Mouse (Mus musculus) ES-E14 (cell line): ENCODE results near the gene Dnase2a. TPM values are rescaled to one million over a fixed set of nuclear protein-coding genes. Genes with fewer than 3 reads are reported as not detected.

Source experiments
- DNase-seq: peaks from one replicate; pipeline ENCODE4 v3.0.0-alpha.2; 2013; ENCODE audit warnings: low read depth, low spot score
- H3K27ac ChIP-seq: 2 replicates; pipeline ENCODE4 v1.5.1; 2012; ENCODE audit warnings: low read depth, mild to moderate bottlenecking, low read length, moderate library complexity, mixed read lengths; ENCODE audit not compliant: poor library complexity, insufficient read depth, severe bottlenecking
- H3K36me3 ChIP-seq: 2 replicates; pipeline ENCODE4 v1.6.1; 2012; ENCODE audit warnings: mild to moderate bottlenecking, low read length, moderate library complexity, mixed read lengths; ENCODE audit not compliant: control insufficient read depth, poor library complexity, insufficient read depth, severe bottlenecking
- H3K4me1 ChIP-seq, 2 experiments: fragments of 150-350 bp in 1 of 2; sonication (generic) in 1 of 2; 2 replicates each; pipeline ENCODE4 v1.6.1; 2012; ENCODE audit warnings: low read length in 2 of 2, mild to moderate bottlenecking in 1 of 2, mixed read lengths in 1 of 2; ENCODE audit not compliant: control insufficient read depth in 2 of 2, insufficient read depth in 2 of 2, poor library complexity in 1 of 2
- H3K4me3 ChIP-seq, 2 experiments: fragments of 150-350 bp in 1 of 2; sonication (generic) in 1 of 2; 2 replicates each; pipeline ENCODE4 v1.5.1; 2012; ENCODE audit warnings: low read length in 2 of 2, low read depth in 1 of 2, mild to moderate bottlenecking in 1 of 2, mixed read lengths in 1 of 2; ENCODE audit not compliant: insufficient read depth in 1 of 2, poor library complexity in 1 of 2, severe bottlenecking in 1 of 2
- H3K9ac ChIP-seq: 2 replicates; pipeline ENCODE4 v1.6.1; 2012; ENCODE audit warnings: low read depth, mild to moderate bottlenecking, low read length, mixed read lengths; ENCODE audit not compliant: poor library complexity, insufficient read depth, severe bottlenecking
- H3K9me3 ChIP-seq: fragments of 150-350 bp; sonication (generic); 2 replicates; pipeline ENCODE4 v1.6.1; 2012; ENCODE audit warnings: low read depth, mild to moderate bottlenecking, low read length; ENCODE audit not compliant: control insufficient read depth, insufficient read depth
- CHD2 ChIP-seq: IDR thresholded peaks from 2 replicates; pipeline ENCODE4 v1.6.1; 2014; ENCODE audit warnings: mild to moderate bottlenecking, low read depth, low read length, inconsistent platforms
- HCFC1 ChIP-seq: IDR thresholded peaks from 2 replicates; pipeline ENCODE4 v1.6.1; 2012; ENCODE audit warnings: low read length, inconsistent platforms, borderline replicate concordance; ENCODE audit not compliant: insufficient read depth
- MAFK ChIP-seq: IDR thresholded peaks from 2 replicates; pipeline ENCODE4 v1.6.1; 2014; ENCODE audit warnings: mild to moderate bottlenecking, low read depth, low read length, inconsistent platforms; ENCODE audit not compliant: insufficient read depth
- ZC3H11A ChIP-seq: IDR thresholded peaks from 2 replicates; pipeline ENCODE4 v1.6.1; 2012; ENCODE audit warnings: low read depth, mild to moderate bottlenecking, inconsistent platforms, low read length, borderline replicate concordance
- ZNF384 ChIP-seq: IDR thresholded peaks from 2 replicates; pipeline ENCODE4 v1.6.1; 2012; ENCODE audit warnings: low read depth, low read length, inconsistent platforms
- in situ Hi-C, 2 experiments: fragments of 600-800 bp; cut with MboI; formaldehyde crosslinking; loops; one replicate each; pipeline ENCODE4 v1.15.1; 2025; ENCODE audit warnings: low sequenced_read_pairs in 2 of 2, inconsistent platforms in 1 of 2; ENCODE audit not compliant: unreplicated experiment in 2 of 2
- total RNA-seq: library from RNA; depleted of rRNA; stranded (reverse); fragments of 300-350 nt; gene quantifications from 2 replicates; pipeline ENCODE4 v1.2.3, GENCODE M21; 2012

Gene Dnase2a
- total RNA-seq, 1 experiment = 23.7 TPM

- DNase-seq = no peak
- Histone ChIP-seq H3K27ac (no peak overlapping the region), H3K36me3 (no peaks in the 10 kb centered on the region; the same call in 1 of the 2 replicates), H3K9ac (no peak overlapping the region), H3K9me3 (no peaks in the 10 kb centered on the region), H3K4me1 (peaks cover 0 to 6% of the 10 kb centered on the region in 2 experiments; a peak in 1 of 4 replicates), H3K4me3 (no peak overlapping the region)
- TF ChIP-seq MAFK = no peak
- no peak for TF ChIP-seq HCFC1
- TF ChIP-seq ZC3H11A = no peak
- no peak for TF ChIP-seq ZNF384
- no peak for TF ChIP-seq CHD2
- in situ Hi-C loops = no loop called here
Measured at GRCm38 (mm10) chr8:84901071-84901470, 7.3 kb upstream of the Dnase2a start.

- Histone ChIP-seq H3K27ac (no peak within 1 kb of the TSS), H3K4me1 (peaks cover 0 to 6% of the 10 kb centered on the region in 2 experiments; a peak in 1 of 4 replicates), H3K9ac (peak within 1 kb of the TSS; percentile 87), H3K4me3 (peak within 1 kb of the TSS; percentile 95 to 96), H3K9me3 (no peaks in the 10 kb centered on the region), H3K36me3 (no peaks in the 10 kb centered on the region; the same call in 1 of the 2 replicates)
- TF ChIP-seq ZNF384 = no peak
- no peak for TF ChIP-seq ZC3H11A
- no peak for TF ChIP-seq MAFK
- no peak for TF ChIP-seq HCFC1
- no peak for TF ChIP-seq CHD2
- DNase-seq = no peak
- in situ Hi-C loops = no loop called here
Measured at GRCm38 (mm10) chr8:84901752-84902151, 6.6 kb upstream of the Dnase2a start, which contains the start of gene Klf1. Klf1 (plus strand) TSS chr8:84901928.

GRCm38 (mm10) chr8:84902367-84902919 lies 5.9 kb upstream of the Dnase2a start:
- Histone ChIP-seq H3K9me3 (no peaks in the 10 kb centered on the region), H3K9ac (peak overlapping the region; percentile 87), H3K4me1 (peaks cover 0 to 6% of the 10 kb centered on the region in 2 experiments; a peak in 1 of 4 replicates), H3K4me3 (peak overlapping the region; percentile 95 to 96), H3K36me3 (no peaks in the 10 kb centered on the region; the same call in 1 of the 2 replicates), H3K27ac (no peak overlapping the region)
- TF ChIP-seq MAFK = no peak
- DNase-seq = no peak
- in situ Hi-C loops = no loop called here

DNA sequence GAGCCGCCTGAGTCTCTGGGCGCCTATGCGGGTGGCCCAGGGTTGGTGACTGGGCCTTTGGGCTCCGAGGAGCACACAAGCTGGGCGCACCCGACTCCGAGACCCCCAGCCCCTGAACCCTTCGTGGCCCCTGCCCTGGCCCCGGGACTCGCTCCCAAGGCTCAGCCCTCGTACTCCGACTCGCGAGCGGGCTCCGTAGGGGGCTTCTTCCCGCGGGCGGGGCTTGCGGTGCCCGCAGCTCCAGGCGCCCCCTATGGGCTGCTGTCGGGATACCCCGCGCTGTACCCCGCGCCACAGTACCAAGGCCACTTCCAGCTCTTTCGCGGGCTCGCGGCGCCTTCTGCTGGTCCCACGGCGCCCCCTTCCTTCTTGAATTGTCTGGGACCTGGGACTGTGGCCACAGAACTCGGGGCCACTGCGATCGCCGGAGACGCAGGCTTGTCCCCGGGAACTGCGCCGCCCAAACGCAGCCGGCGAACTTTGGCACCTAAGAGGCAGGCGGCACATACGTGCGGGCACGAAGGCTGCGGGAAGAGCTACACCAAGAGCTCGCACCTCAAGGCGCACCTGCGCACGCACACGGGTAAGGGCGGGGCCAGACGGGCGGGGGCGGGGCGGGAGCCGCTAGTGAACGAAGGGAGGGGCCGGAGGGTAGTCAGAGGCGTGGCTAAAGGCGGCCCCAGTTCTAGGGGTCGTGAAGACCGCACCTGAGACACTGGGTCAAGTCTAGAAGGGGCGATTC lies 5.3 kb upstream of the Dnase2a start:
- DNase-seq = peak; percentile 85
- TF ChIP-seq HCFC1 (0 out of 2 replicates have a peak, but pooled peaks have one; percentile 67), CHD2 (no peak)
- H3K4me1 ChIP-seq = peaks cover 0 to 6% of the 10 kb centered on the region in 2 experiments; a peak in 2 of 4 replicates
- H3K9ac ChIP-seq = peak overlapping the region; percentile 96
- in situ Hi-C loops = no loop called here
- H3K4me3 ChIP-seq = peak overlapping the region; percentile 95 to 96
- H3K36me3 ChIP-seq = no peaks in the 10 kb centered on the region; the same call in 1 of the 2 replicates
- peak overlapping the region; percentile 85 for H3K27ac ChIP-seq
- no peaks in the 10 kb centered on the region for H3K9me3 ChIP-seq
